Mouse (Mus musculus) E14TG2a.4 (cell line): Measurements from ENCODE around the gene Ankzf1.

Experiments used
- CTCF ChIP-seq: conservative IDR thresholded peaks from 2 replicates; pipeline ENCODE4 v1.5.1; 2014; ENCODE audit warnings: low read length
- NANOG ChIP-seq: IDR thresholded peaks from 2 replicates; pipeline ENCODE4 v1.6.1; 2014; ENCODE audit warnings: borderline replicate concordance, low read length, mixed read lengths
- POU5F1 ChIP-seq: IDR thresholded peaks from 2 replicates; pipeline ENCODE4 v1.6.1; 2014; ENCODE audit warnings: low read length, borderline replicate concordance

- TF ChIP-seq CTCF, result no peak
- no peak for TF ChIP-seq NANOG
- TF ChIP-seq POU5F1, result no peak
Observed at GRCm38 (mm10) chr1:75208967-75209678, 17.2 kb downstream of the Ankzf1 start.
